Mouse (Mus musculus): ENCODE results near the gene 1520401A03Rik. TPM values are rescaled to one million over a fixed set of nuclear protein-coding genes. Genes with fewer than 3 reads are reported as not detected.

1520401A03Rik gene
- total and polyA plus RNA-seq, 2 experiments from 2014 or later: not detected

DNA sequence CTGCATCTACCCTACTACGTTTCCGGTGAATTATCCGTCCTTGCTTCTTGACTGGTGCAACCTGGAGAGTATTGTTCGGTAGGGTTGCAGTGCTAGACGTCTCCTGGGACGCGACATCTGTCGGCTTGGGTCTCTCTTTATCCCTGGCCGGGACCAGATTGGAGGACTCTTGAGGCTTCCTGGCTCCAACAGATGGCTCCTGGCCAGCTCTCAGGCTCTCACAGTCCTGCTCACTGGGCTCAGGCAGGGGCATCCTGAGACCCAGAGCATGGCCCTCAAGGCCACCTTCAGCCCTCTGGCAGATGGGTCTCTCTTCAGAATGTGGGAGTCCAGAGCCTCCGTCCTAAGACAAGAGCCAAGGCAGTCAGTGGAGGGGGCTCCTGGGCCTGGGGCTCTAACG is 40.4 kb upstream of the 1520401A03Rik start:
- DNase-seq (ENCODE audit: low spot score) (no peak), ATAC-seq (ENCODE audit: insufficient read depth, low read depth) (no peak)
- H3K9ac ChIP-seq (replicated peaks; ENCODE audit: low read depth, low read length): no peak overlapping the region
- 83% methylated on average over 11 of the region's 11 CpGs for WGBS
- H3K27ac ChIP-seq (ENCODE audit: low read depth): no peak overlapping the region
- H3K4me2 ChIP-seq (ENCODE audit: low read depth, low read length): no peak overlapping the region
- H3K4me3 ChIP-seq (ENCODE audit: low read depth, low read length): no peak overlapping the region
- H3K36me3 ChIP-seq (replicated peaks; ENCODE audit: control insufficient read depth, insufficient read depth, low read length): peaks cover 34% of the 10 kb centered on the region
- H3K27me3 ChIP-seq (ENCODE audit: control insufficient read depth, insufficient read depth, low read length): no peaks in the 10 kb centered on the region
- TF ChIP-seq EP300 (IDR thresholded peaks at IDR 0.05; ENCODE audit: low read depth) (no peak), CTCF (IDR thresholded peaks at IDR 0.05; ENCODE audit: low read depth) (no peak)
- H3K4me1 ChIP-seq (ENCODE audit: control insufficient read depth, insufficient read depth): no peaks in the 10 kb centered on the region
- no peaks in the 10 kb centered on the region for H3K9me3 ChIP-seq (replicated peaks; ENCODE audit: control insufficient read depth, low read length)

- no peak overlapping the region for H3K4me3 ChIP-seq (ENCODE audit: low read depth, low read length)
- H3K36me3 ChIP-seq (replicated peaks; ENCODE audit: control insufficient read depth, insufficient read depth, low read length): peaks cover 47% of the 10 kb centered on the region
- no peak overlapping the region for H3K4me2 ChIP-seq (ENCODE audit: low read depth, low read length)
- H3K27ac ChIP-seq (ENCODE audit: low read depth): no peak overlapping the region
- H3K9ac ChIP-seq (replicated peaks; ENCODE audit: low read depth, low read length): no peak overlapping the region
- H3K4me1 ChIP-seq (ENCODE audit: control insufficient read depth, insufficient read depth): no peaks in the 10 kb centered on the region
- ATAC-seq (ENCODE audit: insufficient read depth, low read depth) (no peak), DNase-seq (ENCODE audit: low spot score) (no peak)
- TF ChIP-seq EP300 (IDR thresholded peaks at IDR 0.05; ENCODE audit: low read depth) (no peak), CTCF (IDR thresholded peaks at IDR 0.05; ENCODE audit: low read depth) (no peak)
- WGBS: 90% methylated on average over 3 of the region's 3 CpGs
- no peaks in the 10 kb centered on the region for H3K27me3 ChIP-seq (ENCODE audit: control insufficient read depth, insufficient read depth, low read length)
- H3K9me3 ChIP-seq (replicated peaks; ENCODE audit: control insufficient read depth, low read length): no peaks in the 10 kb centered on the region
These were observed 38.6 kb upstream of the 1520401A03Rik start for GRCm38 (mm10) chr17:23761155-23761554.

- WGBS: 95% methylated on average over 9 of the region's 9 CpGs
- no peaks in the 10 kb centered on the region for H3K4me1 ChIP-seq (ENCODE audit: control insufficient read depth, insufficient read depth)
- H3K4me3 ChIP-seq (ENCODE audit: low read depth, low read length): no peak overlapping the region
These were observed 37.6 kb upstream of the 1520401A03Rik start for GRCm38 (mm10) chr17:23760231-23760630.

GRCm38 (mm10) chr17:23758801-23759200 is 36.2 kb upstream of the 1520401A03Rik start:
- H3K9me3 ChIP-seq (replicated peaks; ENCODE audit: control insufficient read depth, low read length): no peaks in the 10 kb centered on the region
- no peak overlapping the region for H3K4me3 ChIP-seq (ENCODE audit: low read depth, low read length)
- H3K4me1 ChIP-seq (ENCODE audit: control insufficient read depth, insufficient read depth): no peaks in the 10 kb centered on the region
- DNase-seq (ENCODE audit: low spot score) (no peak), ATAC-seq (ENCODE audit: insufficient read depth, low read depth) (no peak)
- 83% methylated on average over 8 of the region's 8 CpGs for WGBS
- no peak overlapping the region for H3K27ac ChIP-seq (ENCODE audit: low read depth)
- no peak overlapping the region for H3K9ac ChIP-seq (replicated peaks; ENCODE audit: low read depth, low read length)
- H3K4me2 ChIP-seq (ENCODE audit: low read depth, low read length): no peak overlapping the region
- H3K36me3 ChIP-seq (replicated peaks; ENCODE audit: control insufficient read depth, insufficient read depth, low read length): peaks cover 59% of the 10 kb centered on the region
- H3K27me3 ChIP-seq (ENCODE audit: control insufficient read depth, insufficient read depth, low read length): no peaks in the 10 kb centered on the region
- TF ChIP-seq EP300 (IDR thresholded peaks at IDR 0.05; ENCODE audit: low read depth) (no peak), CTCF (IDR thresholded peaks at IDR 0.05; ENCODE audit: low read depth) (no peak)

More at GRCm38 (mm10) chr17:23760231-23760630, 37.6 kb upstream of the 1520401A03Rik start:
- TF ChIP-seq CTCF (IDR thresholded peaks at IDR 0.05; ENCODE audit: low read depth): no peak
- no peak for TF ChIP-seq EP300 (IDR thresholded peaks at IDR 0.05; ENCODE audit: low read depth)
- no peaks in the 10 kb centered on the region for H3K27me3 ChIP-seq (ENCODE audit: control insufficient read depth, insufficient read depth, low read length)
- no peak for DNase-seq (ENCODE audit: low spot score)
- no peak for ATAC-seq (ENCODE audit: insufficient read depth, low read depth)
- no peak overlapping the region for H3K9ac ChIP-seq (replicated peaks; ENCODE audit: low read depth, low read length)
- peaks cover 56% of the 10 kb centered on the region for H3K36me3 ChIP-seq (replicated peaks; ENCODE audit: control insufficient read depth, insufficient read depth, low read length)
- H3K9me3 ChIP-seq (replicated peaks; ENCODE audit: control insufficient read depth, low read length): no peaks in the 10 kb centered on the region
- H3K27ac ChIP-seq (ENCODE audit: low read depth): no peak overlapping the region
- no peak overlapping the region for H3K4me2 ChIP-seq (ENCODE audit: low read depth, low read length)

DNA sequence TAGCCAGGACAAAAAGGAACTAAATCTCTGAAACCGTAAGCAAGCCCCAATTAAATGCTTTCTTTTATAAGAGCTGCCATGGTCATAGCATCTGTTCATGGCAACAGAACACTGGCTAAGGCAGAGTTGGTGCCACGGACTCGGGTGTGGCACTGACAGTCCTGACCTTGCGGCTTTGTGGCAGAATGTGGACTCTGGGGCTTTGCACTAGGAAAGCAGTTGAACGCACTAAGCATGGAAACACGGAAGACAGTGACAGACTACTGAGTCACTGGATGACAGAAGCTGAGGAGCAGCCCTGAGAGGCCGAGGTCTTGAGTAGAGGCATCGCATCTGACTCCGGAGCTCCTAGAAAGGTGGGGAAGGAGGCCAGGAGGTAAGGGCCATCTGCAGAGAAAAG is 35.0 kb upstream of the 1520401A03Rik start:
- no peak overlapping the region for H3K27ac ChIP-seq (ENCODE audit: low read depth)
- DNase-seq (ENCODE audit: low spot score): no peak
- H3K9me3 ChIP-seq (replicated peaks; ENCODE audit: control insufficient read depth, low read length): no peaks in the 10 kb centered on the region
- ATAC-seq (ENCODE audit: insufficient read depth, low read depth): no peak
- WGBS: 92% methylated on average over 9 of the region's 9 CpGs
- H3K36me3 ChIP-seq (replicated peaks; ENCODE audit: control insufficient read depth, insufficient read depth, low read length): peaks cover 72% of the 10 kb centered on the region
- H3K4me2 ChIP-seq (ENCODE audit: low read depth, low read length): no peak overlapping the region
- H3K4me1 ChIP-seq (ENCODE audit: control insufficient read depth, insufficient read depth): no peaks in the 10 kb centered on the region
- no peaks in the 10 kb centered on the region for H3K27me3 ChIP-seq (ENCODE audit: control insufficient read depth, insufficient read depth, low read length)
- H3K9ac ChIP-seq (replicated peaks; ENCODE audit: low read depth, low read length): no peak overlapping the region
- TF ChIP-seq EP300 (IDR thresholded peaks at IDR 0.05; ENCODE audit: low read depth) (no peak), CTCF (IDR thresholded peaks at IDR 0.05; ENCODE audit: low read depth) (no peak)
- H3K4me3 ChIP-seq (ENCODE audit: low read depth, low read length): no peak overlapping the region

DNA sequence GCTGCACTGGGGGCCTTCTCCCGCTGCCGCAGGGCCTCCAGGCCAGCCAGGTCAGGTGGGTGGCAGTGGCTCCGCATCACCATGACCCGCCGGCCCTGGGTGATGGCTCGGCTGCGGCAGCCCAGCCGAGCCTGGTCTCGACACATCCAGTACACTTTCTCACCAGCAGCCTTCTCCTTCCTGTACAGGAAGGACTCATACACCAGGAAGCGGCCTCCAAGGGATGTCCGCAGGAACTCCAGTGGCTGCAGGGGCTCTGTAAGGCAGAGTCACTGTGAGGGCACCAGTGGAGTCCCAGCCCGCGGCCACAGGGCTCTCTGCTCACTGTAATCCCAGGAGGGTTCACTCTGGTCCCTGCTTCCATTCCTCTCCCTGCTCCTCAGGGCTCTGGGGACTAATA is 33.1 kb upstream of the 1520401A03Rik start:
- DNase-seq (ENCODE audit: low spot score): no peak
- no peaks in the 10 kb centered on the region for H3K9me3 ChIP-seq (replicated peaks; ENCODE audit: control insufficient read depth, low read length)
- H3K36me3 ChIP-seq (replicated peaks; ENCODE audit: control insufficient read depth, insufficient read depth, low read length): peaks cover 69% of the 10 kb centered on the region
- H3K27me3 ChIP-seq (ENCODE audit: control insufficient read depth, insufficient read depth, low read length): no peaks in the 10 kb centered on the region
- H3K4me3 ChIP-seq (ENCODE audit: low read depth, low read length): no peak overlapping the region
- H3K4me2 ChIP-seq (ENCODE audit: low read depth, low read length): 0 out of 2 replicates have a peak overlapping the region, but pooled peaks have one; percentile 13
- 82% methylated on average over 13 of the region's 13 CpGs for WGBS
- H3K9ac ChIP-seq (replicated peaks; ENCODE audit: low read depth, low read length): no peak overlapping the region
- peak overlapping the region; percentile 30 for H3K27ac ChIP-seq (ENCODE audit: low read depth)
- peak; percentile 32; the same call in 1 of the 2 replicates for ATAC-seq (ENCODE audit: insufficient read depth, low read depth)
- TF ChIP-seq EP300 (IDR thresholded peaks at IDR 0.05; ENCODE audit: low read depth): no peak
- TF ChIP-seq CTCF (IDR thresholded peaks at IDR 0.05; ENCODE audit: low read depth): no peak
- H3K4me1 ChIP-seq (ENCODE audit: control insufficient read depth, insufficient read depth): no peaks in the 10 kb centered on the region
